Mouse (Mus musculus) ES-E14 (cell line): ENCODE measurements around the gene Brap.

ENCODE experiments used
- CHD2 ChIP-seq: IDR thresholded peaks from 2 replicates; pipeline ENCODE4 v1.6.1; 2014; ENCODE audit warnings: mild to moderate bottlenecking, low read depth, low read length, inconsistent platforms
- HCFC1 ChIP-seq: IDR thresholded peaks from 2 replicates; pipeline ENCODE4 v1.6.1; 2012; ENCODE audit warnings: low read length, inconsistent platforms, borderline replicate concordance; ENCODE audit not compliant: insufficient read depth
- MAFK ChIP-seq: IDR thresholded peaks from 2 replicates; pipeline ENCODE4 v1.6.1; 2014; ENCODE audit warnings: mild to moderate bottlenecking, low read depth, low read length, inconsistent platforms; ENCODE audit not compliant: insufficient read depth
- ZC3H11A ChIP-seq: IDR thresholded peaks from 2 replicates; pipeline ENCODE4 v1.6.1; 2012; ENCODE audit warnings: low read depth, mild to moderate bottlenecking, inconsistent platforms, low read length, borderline replicate concordance
- ZNF384 ChIP-seq: IDR thresholded peaks from 2 replicates; pipeline ENCODE4 v1.6.1; 2012; ENCODE audit warnings: low read depth, low read length, inconsistent platforms

GRCm38 (mm10) chr5:121668411-121668810, 8.0 kb downstream of the Brap start:
- no peak for TF ChIP-seq CHD2
- TF ChIP-seq MAFK: no peak
- no peak for TF ChIP-seq ZNF384
- no peak for TF ChIP-seq HCFC1
- TF ChIP-seq ZC3H11A: no peak
